Mouse (Mus musculus) MN1 (cell line): ENCODE measurements at regions not wholly inside any gene's neighbourhood (a gene's known extent, or its start where the extent isn't known, plus 50 kb on each side); places are given as distances from the start of the nearest gene placed in this dataset.
"Not testable (repeated sequence)": the region's sequence is repeated elsewhere in the genome, so short reads cannot be mapped to it uniquely, and the experiment has no call there.

Experiments used
- DNase-seq: peaks from one replicate; pipeline ENCODE4 v3.0.0-alpha.2; 2016; ENCODE audit warnings: low spot score

DNA sequence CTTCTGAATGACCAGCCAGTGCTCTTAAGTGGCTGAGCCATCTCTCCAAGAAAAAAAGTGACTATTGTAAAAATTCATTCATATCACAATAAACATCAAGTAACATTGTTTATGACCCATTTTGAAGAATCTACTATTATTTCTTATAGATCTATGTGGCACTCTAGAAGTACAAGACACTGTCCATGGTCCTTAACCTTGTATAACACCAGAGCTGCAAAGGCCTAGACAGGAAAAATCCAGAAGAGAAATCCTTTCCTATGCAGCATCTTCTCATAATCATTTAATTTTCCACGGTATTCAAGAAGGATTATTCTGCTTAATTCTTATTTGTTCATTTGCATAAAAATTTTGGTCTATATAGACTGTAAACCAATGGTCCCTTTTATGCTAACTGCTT, 304.7 kb upstream of the Pou3f2 start:
- DNase-seq, result no peak

DNA sequence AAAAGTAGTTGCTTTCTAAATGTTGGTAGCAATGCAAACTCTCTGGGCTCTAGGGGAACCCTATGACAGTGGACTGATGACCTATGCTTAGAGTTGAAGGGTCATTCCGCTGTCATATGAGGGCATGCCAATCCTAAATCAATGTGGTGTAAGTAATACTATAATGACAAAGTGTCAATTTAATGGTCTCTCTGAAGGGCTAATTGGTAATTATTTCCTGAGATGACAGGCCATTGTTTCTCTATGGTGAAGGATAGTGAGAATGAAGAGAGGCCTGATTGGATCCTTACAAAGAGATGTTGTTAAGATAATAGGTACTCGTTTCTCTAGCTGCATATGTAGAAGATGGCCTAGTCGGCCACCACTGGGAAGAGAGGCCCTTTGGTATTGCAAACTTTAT, 299.7 kb upstream of the Pou3f2 start:
- DNase-seq, result no peak

DNA sequence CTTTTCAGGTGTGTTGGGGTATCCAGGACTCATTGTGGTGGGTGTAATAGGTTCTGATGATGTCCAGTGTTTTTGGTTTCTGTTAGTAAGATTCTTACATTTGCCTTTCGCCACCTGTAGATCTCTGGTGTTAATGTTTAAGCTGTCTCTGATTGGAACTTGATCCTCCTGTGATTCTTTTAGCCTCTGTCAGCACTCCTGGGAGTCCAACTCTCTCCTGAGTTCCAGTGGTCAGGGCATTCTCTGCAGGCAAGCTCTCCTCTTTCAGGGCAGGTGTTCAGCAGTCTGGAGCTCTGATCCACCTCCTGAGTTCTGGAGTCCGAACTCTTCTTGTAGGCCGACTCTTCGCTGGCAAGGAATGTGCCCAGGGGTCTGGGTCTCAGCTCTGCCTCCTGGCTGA, 274.9 kb upstream of the Pou3f2 start:
- DNase-seq, result not testable (repeated sequence)
